Mouse (Mus musculus): ENCODE measurements around the gene Atp5h. TPM values are rescaled to one million over a fixed set of nuclear protein-coding genes. Genes with fewer than 3 reads are reported as not detected.
"Not testable (repeated sequence)": the region's sequence is repeated elsewhere in the genome, so short reads cannot be mapped to it uniquely, and the experiment has no call there.

Atp5h gene
- polyA plus RNA-seq, 1 experiment = 521 TPM

GRCm38 (mm10) chr11:115456182-115456581 is 36.4 kb upstream of the Atp5h start:
- 86% methylated on average over 5 of the region's 5 CpGs for WGBS
- Histone ChIP-seq H3K27ac (ENCODE audit: control insufficient read depth, insufficient read depth, low read depth, low read length, poor library complexity) (no peak overlapping the region), H3K4me1 (ENCODE audit: control insufficient read depth, insufficient read depth, low read length) (no peaks in the 10 kb centered on the region), H3K4me3 (replicated peaks; ENCODE audit: control insufficient read depth, low read depth, low read length) (no peak overlapping the region)
- TF ChIP-seq CTCF (IDR thresholded peaks at IDR 0.05; ENCODE audit: control insufficient read depth, insufficient read depth, low read length) (no peak), POLR2A (IDR thresholded peaks at IDR 0.05; ENCODE audit: borderline replicate concordance, control insufficient read depth, low read depth, low read length) (no peak)

GRCm38 (mm10) chr11:115455619-115456018 is 35.9 kb upstream of the Atp5h start:
- WGBS = 88% methylated on average over 15 of the region's 15 CpGs
- Histone ChIP-seq H3K27ac (ENCODE audit: control insufficient read depth, insufficient read depth, low read depth, low read length, poor library complexity) (no peak overlapping the region), H3K4me3 (replicated peaks; ENCODE audit: control insufficient read depth, low read depth, low read length) (no peak overlapping the region), H3K4me1 (ENCODE audit: control insufficient read depth, insufficient read depth, low read length) (no peaks in the 10 kb centered on the region)
- TF ChIP-seq POLR2A (IDR thresholded peaks at IDR 0.05; ENCODE audit: borderline replicate concordance, control insufficient read depth, low read depth, low read length) = no peak
- no peak for TF ChIP-seq CTCF (IDR thresholded peaks at IDR 0.05; ENCODE audit: control insufficient read depth, insufficient read depth, low read length)

- WGBS = 88% methylated on average over 6 of the region's 6 CpGs
- H3K27ac ChIP-seq (ENCODE audit: control insufficient read depth, insufficient read depth, low read depth, low read length, poor library complexity); H3K4me3 ChIP-seq (replicated peaks; ENCODE audit: control insufficient read depth, low read depth, low read length); H3K4me1 ChIP-seq (ENCODE audit: control insufficient read depth, insufficient read depth, low read length): not testable (repeated sequence)
These were observed 35.1 kb upstream of the Atp5h start for GRCm38 (mm10) chr11:115454822-115455221.

- TF ChIP-seq CTCF (IDR thresholded peaks at IDR 0.05; ENCODE audit: control insufficient read depth, insufficient read depth, low read length) (no peak), POLR2A (IDR thresholded peaks at IDR 0.05; ENCODE audit: borderline replicate concordance, control insufficient read depth, low read depth, low read length) (no peak)
These were observed 33.5 kb upstream of the Atp5h start for GRCm38 (mm10) chr11:115453306-115453705.

GRCm38 (mm10) chr11:115452281-115452860 is 32.6 kb upstream of the Atp5h start:
- TF ChIP-seq POLR2A (IDR thresholded peaks at IDR 0.05; ENCODE audit: borderline replicate concordance, control insufficient read depth, low read depth, low read length) (no peak), CTCF (IDR thresholded peaks at IDR 0.05; ENCODE audit: control insufficient read depth, insufficient read depth, low read length) (no peak)
- Histone ChIP-seq H3K4me3 (replicated peaks; ENCODE audit: control insufficient read depth, low read depth, low read length) (no peak overlapping the region), H3K27ac (ENCODE audit: control insufficient read depth, insufficient read depth, low read depth, low read length, poor library complexity) (no peak overlapping the region), H3K4me1 (ENCODE audit: control insufficient read depth, insufficient read depth, low read length) (no peaks in the 10 kb centered on the region)
- 14% methylated on average over 7 of the region's 7 CpGs for WGBS

More at GRCm38 (mm10) chr11:115453306-115453705, 33.5 kb upstream of the Atp5h start:
- no peaks in the 10 kb centered on the region for H3K4me1 ChIP-seq (ENCODE audit: control insufficient read depth, insufficient read depth, low read length)
- no peak overlapping the region for H3K4me3 ChIP-seq (replicated peaks; ENCODE audit: control insufficient read depth, low read depth, low read length)
- WGBS = 79% methylated on average over 4 of the region's 4 CpGs
- no peak overlapping the region for H3K27ac ChIP-seq (ENCODE audit: control insufficient read depth, insufficient read depth, low read depth, low read length, poor library complexity)

GRCm38 (mm10) chr11:115451781-115452241 is 32.0 kb upstream of the Atp5h start:
- Histone ChIP-seq H3K4me1 (ENCODE audit: control insufficient read depth, insufficient read depth, low read length) (no peaks in the 10 kb centered on the region), H3K4me3 (replicated peaks; ENCODE audit: control insufficient read depth, low read depth, low read length) (no peak overlapping the region), H3K27ac (ENCODE audit: control insufficient read depth, insufficient read depth, low read depth, low read length, poor library complexity) (no peak overlapping the region)
- WGBS = 30% methylated on average over 8 of the region's 8 CpGs
- TF ChIP-seq POLR2A (IDR thresholded peaks at IDR 0.05; ENCODE audit: borderline replicate concordance, control insufficient read depth, low read depth, low read length) (no peak), CTCF (IDR thresholded peaks at IDR 0.05; ENCODE audit: control insufficient read depth, insufficient read depth, low read length) (no peak)

GRCm38 (mm10) chr11:115450176-115450575 is 30.4 kb upstream of the Atp5h start:
- H3K4me1 ChIP-seq (ENCODE audit: control insufficient read depth, insufficient read depth, low read length) = no peaks in the 10 kb centered on the region

GRCm38 (mm10) chr11:115448998-115449397 is 29.2 kb upstream of the Atp5h start:
- WGBS = 82% methylated on average over 7 of the region's 7 CpGs
- TF ChIP-seq POLR2A (IDR thresholded peaks at IDR 0.05; ENCODE audit: borderline replicate concordance, control insufficient read depth, low read depth, low read length) (no peak), CTCF (IDR thresholded peaks at IDR 0.05; ENCODE audit: control insufficient read depth, insufficient read depth, low read length) (no peak)
- no peak overlapping the region for H3K27ac ChIP-seq (ENCODE audit: control insufficient read depth, insufficient read depth, low read depth, low read length, poor library complexity)
- no peaks in the 10 kb centered on the region for H3K4me1 ChIP-seq (ENCODE audit: control insufficient read depth, insufficient read depth, low read length)
- no peak overlapping the region for H3K4me3 ChIP-seq (replicated peaks; ENCODE audit: control insufficient read depth, low read depth, low read length)

More at GRCm38 (mm10) chr11:115450176-115450575, 30.4 kb upstream of the Atp5h start:
- TF ChIP-seq POLR2A (IDR thresholded peaks at IDR 0.05; ENCODE audit: borderline replicate concordance, control insufficient read depth, low read depth, low read length) = no peak
- no peak for TF ChIP-seq CTCF (IDR thresholded peaks at IDR 0.05; ENCODE audit: control insufficient read depth, insufficient read depth, low read length)
- Histone ChIP-seq H3K27ac (ENCODE audit: control insufficient read depth, insufficient read depth, low read depth, low read length, poor library complexity) (no peak overlapping the region), H3K4me3 (replicated peaks; ENCODE audit: control insufficient read depth, low read depth, low read length) (no peak overlapping the region)
- 84% methylated on average over 7 of the region's 7 CpGs for WGBS

GRCm38 (mm10) chr11:115448075-115448474 is 28.3 kb upstream of the Atp5h start:
- WGBS = 87% methylated on average over 16 of the region's 16 CpGs
- TF ChIP-seq CTCF (IDR thresholded peaks at IDR 0.05; ENCODE audit: control insufficient read depth, insufficient read depth, low read length) = no peak
- no peak for TF ChIP-seq POLR2A (IDR thresholded peaks at IDR 0.05; ENCODE audit: borderline replicate concordance, control insufficient read depth, low read depth, low read length)
- no peak overlapping the region for H3K4me3 ChIP-seq (replicated peaks; ENCODE audit: control insufficient read depth, low read depth, low read length)
- no peak overlapping the region for H3K27ac ChIP-seq (ENCODE audit: control insufficient read depth, insufficient read depth, low read depth, low read length, poor library complexity)
- no peaks in the 10 kb centered on the region for H3K4me1 ChIP-seq (ENCODE audit: control insufficient read depth, insufficient read depth, low read length)

All from bone marrow, adult 2 months (tissue).